Mouse (Mus musculus) limb, embryonic 14.5 days (tissue): ENCODE measurements around the gene Gnb4. TPM values are rescaled to one million over a fixed set of nuclear protein-coding genes. Genes with fewer than 3 reads are reported as not detected.

Source experiments
- ATAC-seq: fragments of 200-750 bp; cut with Nextera tagmentation; 2 replicates; pipeline ENCODE4 v1.8.0; 2017; ENCODE audit warnings: low read depth, moderate number of reproducible peaks, moderate TSS enrichment; ENCODE audit not compliant: low FRiP score
- DNase-seq: peaks from one replicate; pipeline ENCODE4 v3.0.0-alpha.2; 2015; ENCODE audit warnings: low spot score
- H3K27ac ChIP-seq: fragments of 300-500 bp; sonication (generic); replicated peaks from 2 replicates; pipeline ENCODE4 v1.5.1; 2014; ENCODE audit warnings: low read depth, mild to moderate bottlenecking, low read length, moderate library complexity, mixed read lengths
- H3K27me3 ChIP-seq: fragments of 300-500 bp; sonication (generic); 2 replicates; pipeline ENCODE4 v1.6.1; 2014; ENCODE audit warnings: low read length, mixed read lengths; ENCODE audit not compliant: control insufficient read depth, insufficient read depth
- H3K36me3 ChIP-seq: fragments of 300-500 bp; sonication (generic); 2 replicates; pipeline ENCODE4 v1.6.1; 2014; ENCODE audit warnings: mild to moderate bottlenecking, low read length, moderate library complexity, mixed read lengths; ENCODE audit not compliant: control insufficient read depth, insufficient read depth
- H3K4me1 ChIP-seq: fragments of 300-500 bp; sonication (generic); 2 replicates; pipeline ENCODE4 v1.6.1; 2014; ENCODE audit warnings: antibody characterized with exemption, low read length, mixed read lengths; ENCODE audit not compliant: control insufficient read depth, insufficient read depth
- H3K4me2 ChIP-seq: fragments of 300-500 bp; sonication (generic); replicated peaks from 2 replicates; pipeline ENCODE4 v1.6.1; 2014; ENCODE audit warnings: low read depth, mild to moderate bottlenecking, low read length, moderate library complexity; ENCODE audit not compliant: severe bottlenecking
- H3K4me3 ChIP-seq: fragments of 300-500 bp; sonication (generic); replicated peaks from 2 replicates; pipeline ENCODE4 v1.5.1; 2014; ENCODE audit warnings: low read length
- H3K9ac ChIP-seq: fragments of 300-500 bp; sonication (generic); 2 replicates; pipeline ENCODE4 v1.6.1; 2014; ENCODE audit warnings: mild to moderate bottlenecking, low read depth, low read length, moderate library complexity; ENCODE audit not compliant: severe bottlenecking
- H3K9me3 ChIP-seq: fragments of 300-500 bp; sonication (generic); 2 replicates; pipeline ENCODE4 v1.6.1; 2016; ENCODE audit warnings: low read length; ENCODE audit not compliant: control insufficient read depth
- POLR2A ChIP-seq: fragments of 200-500 bp; IDR thresholded peaks from 2 replicates; pipeline ENCODE4 v1.8.0; 2012; ENCODE audit warnings: inconsistent platforms, mild to moderate bottlenecking, moderate library complexity, borderline replicate concordance; ENCODE audit not compliant: insufficient read depth, insufficient read length; ENCODE audit errors: extremely low read depth
- WGBS: fragments of 180-500 bp; shearing (Covaris S2); extraction: QIAGEN DNeasy Blood & Tissue Kit; methylation state at CpG from one replicate; pipeline ENCODE4 v1.1.7; 2014; 5-methylcytosine and 5-hydroxymethylcytosine counted together
- polyA plus RNA-seq, 2 experiments: library from polyadenylated mRNA; depleted of rRNA in 1 of 2; stranded (reverse) in 1 of 2; unstranded in 1 of 2; fragments of >200 nt; fragmentation: Nextera tagmentation in 1 of 2; extraction: Ambion mirVana in 1 of 2; gene quantifications; 2 replicates each; pipeline versions ENCODE4 v1.2.1 to v1.2.3; 2012 to 2014

Gnb4 gene
- polyA plus RNA-seq, 2 experiments, result 70.3 to 78.0 TPM

GRCm38 (mm10) chr3:32538091-32538490 lies 78.3 kb downstream of the Gnb4 start:
- no peak for DNase-seq
- H3K4me3 ChIP-seq, result no peak overlapping the region
- ATAC-seq, result no peak
- TF ChIP-seq POLR2A, result no peak
- H3K27ac ChIP-seq, result no peak overlapping the region
- H3K9me3 ChIP-seq, result no peaks in the 10 kb centered on the region
- no peaks in the 10 kb centered on the region for H3K27me3 ChIP-seq
- H3K4me2 ChIP-seq, result no peak overlapping the region
- H3K9ac ChIP-seq, result no peak overlapping the region
- WGBS, result 94% methylated on average over 5 of the region's 5 CpGs
- peaks cover 59% of the 10 kb centered on the region for H3K36me3 ChIP-seq
- no peaks in the 10 kb centered on the region for H3K4me1 ChIP-seq

- no peak overlapping the region for H3K27ac ChIP-seq
- H3K9ac ChIP-seq, result no peak overlapping the region
- ATAC-seq (no peak), DNase-seq (no peak)
- no peaks in the 10 kb centered on the region for H3K9me3 ChIP-seq
- H3K36me3 ChIP-seq, result peaks cover 58% of the 10 kb centered on the region
- no peaks in the 10 kb centered on the region for H3K27me3 ChIP-seq
- 90% methylated on average over 1 of the region's 1 CpGs for WGBS
- no peak overlapping the region for H3K4me3 ChIP-seq
- TF ChIP-seq POLR2A, result no peak
- no peaks in the 10 kb centered on the region for H3K4me1 ChIP-seq
- H3K4me2 ChIP-seq, result no peak overlapping the region
Observed at GRCm38 (mm10) chr3:32537556-32537955, 78.8 kb downstream of the Gnb4 start.

GRCm38 (mm10) chr3:32535692-32536091 lies 80.7 kb downstream of the Gnb4 start:
- DNase-seq, result no peak
- Histone ChIP-seq H3K4me1 (no peaks in the 10 kb centered on the region), H3K27me3 (no peaks in the 10 kb centered on the region), H3K36me3 (peaks cover 55% of the 10 kb centered on the region), H3K9ac (no peak overlapping the region), H3K4me3 (no peak overlapping the region), H3K9me3 (no peaks in the 10 kb centered on the region), H3K27ac (no peak overlapping the region), H3K4me2 (no peak overlapping the region)
- 76% methylated on average over 1 of the region's 1 CpGs for WGBS
- no peak for TF ChIP-seq POLR2A
- no peak for ATAC-seq

Other genes starting within 250 kb of the Gnb4 start
- 17.1 and 20.7 TPM in 2 replicates for gene Pik3ca, start 218.9 kb downstream of the Gnb4 start, polyA plus RNA-seq (2012; rRNA removed)
- gene Pik3ca, start 218.9 kb downstream of the Gnb4 start, polyA plus RNA-seq (2014; fragmentation: Nextera tagmentation; extraction: Ambion mirVana), result 17.0 and 21.8 TPM in 2 replicates
- not detected in 2 replicates for gene Kcnmb3, start 124.4 kb downstream of the Gnb4 start, polyA plus RNA-seq (2012; rRNA removed)
- not detected in 2 replicates for gene Kcnmb3, start 124.4 kb downstream of the Gnb4 start, polyA plus RNA-seq (2014; fragmentation: Nextera tagmentation; extraction: Ambion mirVana)
- 61.5 and 66.4 TPM in 2 replicates for gene Zfp639, start 106.3 kb downstream of the Gnb4 start, polyA plus RNA-seq (2012; rRNA removed)
- 47.4 and 48.1 TPM in 2 replicates for gene Zfp639, start 106.3 kb downstream of the Gnb4 start, polyA plus RNA-seq (2014; fragmentation: Nextera tagmentation; extraction: Ambion mirVana)
- gene Mfn1, start 87.1 kb downstream of the Gnb4 start, polyA plus RNA-seq (2012; rRNA removed), result 20.7 and 31.5 TPM in 2 replicates
- 22.9 and 28.7 TPM in 2 replicates for gene Mfn1, start 87.1 kb downstream of the Gnb4 start, polyA plus RNA-seq (2014; fragmentation: Nextera tagmentation; extraction: Ambion mirVana)
- 62.4 and 67.9 TPM in 2 replicates for gene Actl6a, start 89.7 kb upstream of the Gnb4 start, polyA plus RNA-seq (2012; rRNA removed)
- 124 and 135 TPM in 2 replicates for gene Actl6a, start 89.7 kb upstream of the Gnb4 start, polyA plus RNA-seq (2014; fragmentation: Nextera tagmentation; extraction: Ambion mirVana)
- 229 and 243 TPM in 2 replicates for gene Ndufb5, start 120.4 kb upstream of the Gnb4 start, polyA plus RNA-seq (2012; rRNA removed)
- gene Ndufb5, start 120.4 kb upstream of the Gnb4 start, polyA plus RNA-seq (2014; fragmentation: Nextera tagmentation; extraction: Ambion mirVana), result 326 and 330 TPM in 2 replicates
- gene Mrpl47, start 121.0 kb upstream of the Gnb4 start, polyA plus RNA-seq (2012; rRNA removed), result 7.8 and 15.4 TPM in 2 replicates
- gene Mrpl47, start 121.0 kb upstream of the Gnb4 start, polyA plus RNA-seq (2014; fragmentation: Nextera tagmentation; extraction: Ambion mirVana), result 31.3 and 33.2 TPM in 2 replicates
- gene Usp13, start 201.0 kb upstream of the Gnb4 start, polyA plus RNA-seq (2012; rRNA removed), result 3.8 and 4.9 TPM in 2 replicates
- gene Usp13, start 201.0 kb upstream of the Gnb4 start, polyA plus RNA-seq (2014; fragmentation: Nextera tagmentation; extraction: Ambion mirVana), result 4.8 and 5.5 TPM in 2 replicates